Mouse (Mus musculus) lung, embryonic 14.5 days (tissue): ENCODE data around the gene Fndc9. TPM values are rescaled to one million over a fixed set of nuclear protein-coding genes. Genes with fewer than 3 reads are reported as not detected.
A peak's percentile ranks its signal among the peaks of the same experiment; 100 is the strongest.

Experiments
- ATAC-seq: fragments of 200-750 bp; cut with Nextera tagmentation; 2 replicates; pipeline ENCODE4 v1.8.0; 2017; ENCODE audit warnings: mild to moderate bottlenecking, moderate TSS enrichment, moderate library complexity; ENCODE audit not compliant: insufficient read depth
- DNase-seq: peaks from one replicate; pipeline ENCODE4 v3.0.0-alpha.2; 2015
- H3K27ac ChIP-seq: fragments of 300-500 bp; sonication (generic); 2 replicates; pipeline ENCODE4 v1.5.1; 2014; ENCODE audit warnings: low read depth, mild to moderate bottlenecking, moderate library complexity
- H3K27me3 ChIP-seq: fragments of 300-500 bp; sonication (generic); 2 replicates; pipeline ENCODE4 v1.6.1; 2014; ENCODE audit warnings: low read length, control low read depth; ENCODE audit not compliant: insufficient read depth
- H3K36me3 ChIP-seq: fragments of 300-500 bp; sonication (generic); 2 replicates; pipeline ENCODE4 v1.6.1; 2014; ENCODE audit warnings: control low read depth; ENCODE audit not compliant: insufficient read depth
- H3K4me1 ChIP-seq: fragments of 300-500 bp; sonication (generic); 2 replicates; pipeline ENCODE4 v1.6.1; 2014; ENCODE audit warnings: antibody characterized with exemption, control low read depth; ENCODE audit not compliant: insufficient read depth
- H3K4me2 ChIP-seq: fragments of 300-500 bp; sonication (generic); 2 replicates; pipeline ENCODE4 v1.6.1; 2014; ENCODE audit warnings: mild to moderate bottlenecking
- H3K4me3 ChIP-seq: fragments of 300-500 bp; sonication (generic); 2 replicates; pipeline ENCODE4 v1.5.1; 2014; ENCODE audit warnings: low read depth, low read length
- H3K9ac ChIP-seq: fragments of 300-500 bp; sonication (generic); 2 replicates; pipeline ENCODE4 v1.6.1; 2014
- H3K9me3 ChIP-seq: fragments of 300-500 bp; sonication (generic); 2 replicates; pipeline ENCODE4 v1.6.1; 2016; ENCODE audit warnings: low read depth, low read length, control low read depth
- CTCF ChIP-seq: IDR thresholded peaks from 2 replicates; pipeline ENCODE4 v1.5.1; 2016; ENCODE audit warnings: antibody characterized with exemption, low read depth
- WGBS: fragments of 180-500 bp; shearing (Covaris S2); extraction: QIAGEN DNeasy Blood & Tissue Kit; methylation state at CpG from one replicate; pipeline ENCODE4 v1.1.7; 2014; 5-methylcytosine and 5-hydroxymethylcytosine counted together
- polyA plus RNA-seq: library from polyadenylated mRNA; unstranded; fragments of >200 nt; fragmentation: Nextera tagmentation; extraction: Ambion mirVana; gene quantifications from 2 replicates; pipeline ENCODE4 v1.2.1, GENCODE M21; 2014

Fndc9 gene
- polyA plus RNA-seq, 1 experiment from 2014 or later = not detected

DNA sequence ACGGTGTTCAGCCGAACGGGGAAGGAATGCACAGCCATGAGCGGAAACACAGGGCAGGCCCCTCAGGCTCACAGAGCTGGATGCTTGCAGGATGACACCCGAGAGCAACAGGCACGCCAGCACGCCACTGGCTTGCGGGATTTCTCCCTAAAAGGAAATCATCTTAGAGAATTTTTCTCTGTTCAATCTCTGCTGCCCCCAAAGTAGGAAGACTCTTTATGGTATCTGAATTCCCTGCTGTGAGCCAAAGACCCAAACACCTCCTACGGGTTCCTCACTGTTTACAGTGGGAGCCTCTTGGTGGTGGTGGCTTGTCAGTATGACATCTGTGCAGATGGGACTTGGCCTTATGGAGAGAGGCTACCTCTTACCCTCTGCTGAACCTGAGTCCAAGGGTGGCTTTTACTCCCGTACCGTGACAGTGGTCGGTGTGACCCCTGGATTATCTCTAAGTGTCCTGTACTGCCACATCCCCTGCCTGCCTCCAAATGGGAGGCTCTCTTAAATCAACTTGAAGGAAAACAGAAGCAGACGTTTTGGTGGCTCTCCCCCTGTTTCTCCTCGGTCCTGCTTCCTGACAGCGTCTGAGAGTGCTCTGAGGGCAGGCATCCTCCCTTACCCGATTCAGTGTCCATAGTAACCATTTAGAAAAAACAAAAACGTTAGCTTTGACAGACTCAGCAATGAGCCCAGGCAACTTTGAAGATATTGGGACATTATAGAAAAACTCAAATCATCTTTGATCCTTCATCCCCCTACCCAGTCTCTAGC is 29.5 kb upstream of the Fndc9 start:
- TF ChIP-seq CTCF = no peak
- Histone ChIP-seq H3K4me2 (no peak overlapping the region), H3K4me1 (no peaks in the 10 kb centered on the region; the same call in 1 of the 2 replicates), H3K9ac (peak overlapping the region; percentile 13; the same call in 1 of the 2 replicates), H3K27me3 (no peaks in the 10 kb centered on the region), H3K36me3 (no peaks in the 10 kb centered on the region), H3K4me3 (no peak overlapping the region), H3K27ac (peak overlapping the region; percentile 71), H3K9me3 (no peaks in the 10 kb centered on the region)
- ATAC-seq (peak; percentile 69), DNase-seq (peak; percentile 72)
- 24% methylated on average over 17 of the region's 17 CpGs for WGBS

DNA sequence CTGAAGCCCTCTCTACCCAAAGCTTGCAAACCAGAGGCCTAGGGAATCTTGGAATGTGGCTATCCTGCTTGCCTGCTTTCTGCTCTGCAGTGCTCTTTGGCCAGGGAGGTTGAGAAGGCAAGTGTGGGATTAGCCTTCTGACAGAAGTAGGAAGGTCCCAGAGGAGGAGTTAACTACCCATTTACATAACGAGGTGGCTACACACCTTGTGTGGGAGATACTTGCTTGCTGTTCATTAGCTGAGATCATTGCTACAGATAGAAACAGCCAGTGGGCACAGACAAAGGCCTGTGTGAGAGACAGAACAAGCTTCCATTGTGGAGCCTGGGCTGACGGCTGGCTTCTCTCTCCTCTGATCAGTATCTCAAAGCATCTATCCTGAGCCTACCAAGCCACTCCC is 25.4 kb upstream of the Fndc9 start:
- DNase-seq (no peak), ATAC-seq (no peak)
- no peaks in the 10 kb centered on the region for H3K36me3 ChIP-seq
- 72% methylated on average over 2 of the region's 2 CpGs for WGBS
- H3K9me3 ChIP-seq = no peaks in the 10 kb centered on the region
- no peak for TF ChIP-seq CTCF
- H3K4me3 ChIP-seq = no peak overlapping the region
- no peak overlapping the region for H3K9ac ChIP-seq
- H3K27me3 ChIP-seq = no peaks in the 10 kb centered on the region
- H3K27ac ChIP-seq = no peak overlapping the region
- peaks cover 28% of the 10 kb centered on the region for H3K4me1 ChIP-seq
- H3K4me2 ChIP-seq = no peak overlapping the region

DNA sequence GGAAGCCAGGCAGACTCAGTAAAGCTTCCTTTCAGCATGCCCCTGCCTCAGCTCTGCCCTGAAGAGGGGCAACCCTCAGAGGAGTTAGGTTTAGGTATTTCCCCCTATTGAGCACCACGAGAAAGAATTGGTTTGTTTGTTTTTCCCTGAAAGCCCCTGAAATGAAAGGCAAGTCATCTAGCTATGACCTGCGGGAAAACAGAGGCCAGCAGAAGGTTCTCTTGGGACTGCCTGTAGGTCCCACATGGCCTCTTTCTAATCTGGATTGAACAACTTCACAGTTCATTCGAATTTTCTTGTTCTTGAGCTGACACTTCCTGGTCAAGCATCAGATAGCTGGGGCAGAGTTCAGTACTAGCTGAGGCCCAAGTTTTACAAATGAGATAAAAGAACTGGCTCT is 23.5 kb upstream of the Fndc9 start:
- Histone ChIP-seq H3K27me3 (no peaks in the 10 kb centered on the region), H3K9me3 (no peaks in the 10 kb centered on the region), H3K4me3 (no peak overlapping the region), H3K27ac (peak overlapping the region; percentile 30; the same call in 1 of the 2 replicates), H3K4me1 (peaks cover 30% of the 10 kb centered on the region), H3K4me2 (no peak overlapping the region), H3K36me3 (no peaks in the 10 kb centered on the region), H3K9ac (no peak overlapping the region)
- no peak for DNase-seq
- WGBS = 18% methylated on average over 3 of the region's 3 CpGs
- TF ChIP-seq CTCF = no peak
- ATAC-seq = no peak

DNA sequence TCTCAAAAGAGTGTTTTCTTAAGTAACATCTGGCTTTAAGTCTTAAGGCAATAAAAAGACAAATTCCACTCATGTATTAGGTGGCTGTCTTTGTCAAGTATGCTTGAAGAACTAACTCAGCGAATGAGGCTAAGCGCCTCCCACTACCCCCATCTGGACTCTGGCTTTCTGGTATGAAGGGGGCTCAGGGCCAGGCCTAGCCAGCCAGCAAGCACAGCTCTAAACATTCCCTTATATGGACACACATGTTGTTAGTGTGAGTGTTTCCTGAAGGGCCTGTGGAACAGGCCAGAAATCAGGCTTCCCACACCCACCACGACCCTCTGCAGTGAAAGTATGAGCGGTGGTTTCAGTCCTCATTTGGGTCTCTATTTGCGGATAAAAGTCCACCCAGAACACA is 21.5 kb upstream of the Fndc9 start:
- H3K4me3 ChIP-seq = no peak overlapping the region
- peaks cover 30% of the 10 kb centered on the region for H3K4me1 ChIP-seq
- H3K9me3 ChIP-seq = no peaks in the 10 kb centered on the region
- H3K27me3 ChIP-seq = no peaks in the 10 kb centered on the region
- 17% methylated on average over 5 of the region's 5 CpGs for WGBS
- peak overlapping the region; percentile 98 for H3K27ac ChIP-seq
- H3K4me2 ChIP-seq = 0 out of 2 replicates have a peak overlapping the region, but pooled peaks have one; percentile 15
- H3K36me3 ChIP-seq = no peaks in the 10 kb centered on the region
- peak overlapping the region; percentile 42 for H3K9ac ChIP-seq
- no peak for TF ChIP-seq CTCF
- DNase-seq = peak; percentile 91
- ATAC-seq = peak; percentile 95

DNA sequence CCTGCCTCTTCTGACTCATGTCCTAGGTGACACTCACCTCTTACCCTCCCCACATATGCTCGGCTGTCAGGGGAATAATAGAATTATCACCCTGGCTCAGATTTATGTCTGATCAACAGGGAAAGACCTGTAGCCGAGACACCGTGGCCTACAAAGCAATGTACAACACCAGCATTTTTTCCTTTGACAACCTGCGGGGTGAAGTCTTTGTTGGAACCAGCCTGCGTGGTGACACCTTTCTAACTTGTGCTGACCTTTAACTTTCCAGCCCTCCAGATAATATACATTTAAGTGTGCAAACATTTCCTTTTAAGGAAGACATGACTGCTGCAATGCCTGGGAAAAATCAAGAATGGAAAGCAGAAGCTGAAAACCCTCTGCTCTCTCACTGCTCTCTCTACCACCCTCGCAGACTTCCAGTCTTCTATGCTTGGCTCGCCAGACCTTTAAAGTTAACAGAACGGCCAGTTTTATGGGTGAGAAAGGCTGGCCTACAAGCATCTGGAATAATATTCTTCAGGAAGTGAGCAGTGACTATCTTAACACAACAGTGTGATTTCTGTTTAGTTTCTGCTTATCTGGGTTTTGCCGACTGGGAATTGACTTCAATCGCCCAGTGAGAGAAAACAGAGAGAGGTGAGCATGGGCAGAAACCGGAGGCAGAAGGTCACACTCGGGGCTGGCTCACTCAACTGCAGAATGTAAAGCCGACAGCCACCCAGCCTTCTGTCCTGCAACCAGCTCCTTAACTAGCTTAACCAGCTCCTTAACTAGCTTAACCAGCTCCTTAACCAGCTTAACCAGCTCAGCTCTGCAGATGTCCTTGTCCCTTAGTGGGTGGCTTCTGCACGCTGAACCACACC is 20.7 kb upstream of the Fndc9 start:
- H3K4me1 ChIP-seq = peaks cover 30% of the 10 kb centered on the region
- H3K27me3 ChIP-seq = no peaks in the 10 kb centered on the region
- no peak for TF ChIP-seq CTCF
- peak overlapping the region; percentile 98 for H3K27ac ChIP-seq
- no peak overlapping the region for H3K4me3 ChIP-seq
- H3K36me3 ChIP-seq = no peaks in the 10 kb centered on the region
- peak overlapping the region; percentile 42 for H3K9ac ChIP-seq
- ATAC-seq (no peak), DNase-seq (peak; percentile 55)
- H3K9me3 ChIP-seq = no peaks in the 10 kb centered on the region
- WGBS = 13% methylated on average over 14 of the region's 14 CpGs
- H3K4me2 ChIP-seq = peak overlapping the region; percentile 18; the same call in 1 of the 2 replicates

DNA sequence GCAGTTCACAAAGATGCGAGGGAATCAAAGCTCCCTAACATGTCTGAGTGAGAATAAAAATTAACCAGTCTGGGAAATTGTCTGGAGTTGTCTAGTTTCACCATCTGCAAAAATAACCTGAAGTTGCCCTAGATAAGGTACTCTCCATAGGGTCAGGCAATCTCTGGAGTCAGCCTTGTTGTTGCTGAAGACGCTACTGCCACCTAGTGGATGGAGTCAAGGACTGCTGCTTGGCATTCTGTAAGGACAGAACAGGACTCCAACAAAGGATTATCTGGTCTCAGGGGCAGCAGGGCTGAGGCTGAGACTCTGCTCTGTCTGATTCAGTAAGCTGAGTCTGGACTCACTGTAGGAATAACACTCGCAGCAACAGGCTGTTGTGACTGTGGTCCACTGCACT is 20.0 kb upstream of the Fndc9 start:
- WGBS = 6% methylated on average over 3 of the region's 3 CpGs
- DNase-seq = peak; percentile 97

DNA sequence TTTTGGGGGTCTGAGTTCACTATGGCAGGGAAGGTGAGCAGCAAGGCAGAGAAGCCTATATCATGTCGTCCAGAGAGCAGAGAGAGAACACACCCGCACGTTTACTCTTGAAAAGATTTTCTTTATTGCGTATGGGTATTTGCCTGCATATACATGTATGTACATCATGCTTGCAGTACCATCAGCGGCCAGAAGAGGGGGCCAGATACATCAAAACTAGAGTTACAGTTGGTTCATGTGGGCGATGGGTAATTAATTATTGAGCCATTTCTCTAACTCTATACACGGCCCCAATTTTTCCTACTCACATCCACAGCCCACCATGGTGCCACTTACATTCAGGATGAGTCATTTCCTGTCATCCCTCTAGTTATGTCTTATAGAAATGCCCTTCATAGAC is 18.7 kb upstream of the Fndc9 start:
- DNase-seq (peak; percentile 50), ATAC-seq (no peak)
- no peaks in the 10 kb centered on the region for H3K36me3 ChIP-seq
- H3K9ac ChIP-seq = no peak overlapping the region
- H3K4me1 ChIP-seq = peaks cover 28% of the 10 kb centered on the region
- 73% methylated on average over 7 of the region's 7 CpGs for WGBS
- H3K4me2 ChIP-seq = no peak overlapping the region
- no peaks in the 10 kb centered on the region for H3K9me3 ChIP-seq
- no peaks in the 10 kb centered on the region for H3K27me3 ChIP-seq
- no peak overlapping the region for H3K27ac ChIP-seq
- TF ChIP-seq CTCF = peak; percentile 68
- H3K4me3 ChIP-seq = no peak overlapping the region

More for the DNA sequence above, 20.0 kb upstream of the Fndc9 start:
- no peaks in the 10 kb centered on the region for H3K27me3 ChIP-seq
- H3K9me3 ChIP-seq = no peaks in the 10 kb centered on the region
- peak overlapping the region; percentile 21; the same call in 1 of the 2 replicates for H3K9ac ChIP-seq
- H3K36me3 ChIP-seq = no peaks in the 10 kb centered on the region
- peaks cover 30% of the 10 kb centered on the region for H3K4me1 ChIP-seq
- H3K4me3 ChIP-seq = no peak overlapping the region
- peak overlapping the region; percentile 18; the same call in 1 of the 2 replicates for H3K4me2 ChIP-seq
- H3K27ac ChIP-seq = peak overlapping the region; percentile 98
- ATAC-seq = peak; percentile 77
- TF ChIP-seq CTCF = peak; percentile 99
